Mouse (Mus musculus) forebrain, embryonic 14.5 days (tissue): Measurements from ENCODE around the gene Stk32b. TPM values are rescaled to one million over a fixed set of nuclear protein-coding genes. Genes with fewer than 3 reads are reported as not detected.

Experiments used
- ATAC-seq: fragments of 200-750 bp; cut with Nextera tagmentation; 2 replicates; pipeline ENCODE4 v1.8.0; 2017; ENCODE audit warnings: mild to moderate bottlenecking, moderate library complexity
- DNase-seq: peaks from one replicate; pipeline ENCODE4 v3.0.0-alpha.2; 2015; ENCODE audit warnings: low spot score
- H3K27ac ChIP-seq: fragments of 300-500 bp; sonication (generic); 2 replicates; pipeline ENCODE4 v1.5.1; 2014; ENCODE audit warnings: low read depth, mild to moderate bottlenecking, control low read depth, low read length, moderate library complexity
- H3K27me3 ChIP-seq: fragments of 300-500 bp; sonication (generic); replicated peaks from 2 replicates; pipeline ENCODE4 v1.6.1; 2014; ENCODE audit warnings: low read length, control low read depth, mixed read lengths; ENCODE audit not compliant: control insufficient read depth, insufficient read depth
- H3K36me3 ChIP-seq: fragments of 300-500 bp; sonication (generic); 2 replicates; pipeline ENCODE4 v1.6.1; 2014; ENCODE audit warnings: low read length, control low read depth; ENCODE audit not compliant: control insufficient read depth, insufficient read depth
- H3K4me1 ChIP-seq: fragments of 300-500 bp; sonication (generic); 2 replicates; pipeline ENCODE4 v1.6.1; 2014; ENCODE audit warnings: antibody characterized with exemption, low read length, control low read depth; ENCODE audit not compliant: control insufficient read depth, insufficient read depth
- H3K4me2 ChIP-seq: fragments of 300-500 bp; sonication (generic); 2 replicates; pipeline ENCODE4 v1.6.1; 2014; ENCODE audit warnings: mild to moderate bottlenecking, control low read depth, low read length
- H3K4me3 ChIP-seq: fragments of 300-500 bp; sonication (generic); 2 replicates; pipeline ENCODE4 v1.5.1; 2014; ENCODE audit warnings: low read depth, low read length, control low read depth
- H3K9ac ChIP-seq: fragments of 300-500 bp; sonication (generic); 2 replicates; pipeline ENCODE4 v1.6.1; 2014; ENCODE audit warnings: mild to moderate bottlenecking, low read length, control low read depth, moderate library complexity
- H3K9me3 ChIP-seq: fragments of 300-500 bp; sonication (generic); replicated peaks from 2 replicates; pipeline ENCODE4 v1.6.1; 2016; ENCODE audit warnings: low read length, control low read depth, mixed read lengths; ENCODE audit not compliant: control insufficient read depth
- WGBS: fragments of 180-500 bp; shearing (Covaris S2); extraction: QIAGEN DNeasy Blood & Tissue Kit; methylation state at CpG from one replicate; pipeline ENCODE4 v1.1.7; 2014; 5-methylcytosine and 5-hydroxymethylcytosine counted together
- polyA plus RNA-seq: library from polyadenylated mRNA; unstranded; fragments of >200 nt; fragmentation: Nextera tagmentation; extraction: Ambion mirVana; gene quantifications from 2 replicates; pipeline ENCODE4 v1.2.1, GENCODE M21; 2014

Gene Stk32b
- polyA plus RNA-seq, 1 experiment from 2014 or later, result 22.5 TPM

- ATAC-seq, result no peak
- H3K4me3 ChIP-seq, result no peak overlapping the region
Observed at GRCm38 (mm10) chr5:37457831-37458230, 259.1 kb downstream of the Stk32b start.

DNA sequence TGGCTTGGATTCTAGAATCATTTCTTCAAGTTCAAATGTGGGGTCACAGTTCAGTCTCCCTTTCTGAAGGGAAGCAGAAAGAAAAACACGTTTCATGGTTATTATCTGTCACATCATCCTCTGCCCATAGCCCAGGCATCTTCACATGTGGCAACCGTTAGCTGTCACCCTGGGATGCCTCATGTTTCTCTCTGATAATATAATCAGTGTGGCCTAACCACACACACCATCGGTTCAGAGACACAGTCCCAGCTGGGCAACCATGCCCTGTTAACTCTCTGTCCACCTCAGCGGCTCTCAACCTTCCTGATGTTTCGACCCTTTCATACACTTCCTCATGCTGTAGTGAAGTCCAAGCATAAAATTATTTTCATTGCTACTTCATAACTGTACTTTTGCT lies 259.8 kb downstream of the Stk32b start:
- H3K9me3 ChIP-seq, result no peaks in the 10 kb centered on the region
- 87% methylated on average over 5 of the region's 5 CpGs for WGBS
- no peak overlapping the region for H3K9ac ChIP-seq
- H3K27ac ChIP-seq, result no peak overlapping the region
- no peaks in the 10 kb centered on the region for H3K27me3 ChIP-seq
- no peak for ATAC-seq
- H3K4me1 ChIP-seq, result no peaks in the 10 kb centered on the region
- no peak overlapping the region for H3K4me3 ChIP-seq
- no peaks in the 10 kb centered on the region for H3K36me3 ChIP-seq
- H3K4me2 ChIP-seq, result no peak overlapping the region
- no peak for DNase-seq

More at GRCm38 (mm10) chr5:37457831-37458230, 259.1 kb downstream of the Stk32b start:
- Histone ChIP-seq H3K27ac (no peak overlapping the region), H3K4me1 (no peaks in the 10 kb centered on the region), H3K36me3 (no peaks in the 10 kb centered on the region), H3K9ac (no peak overlapping the region), H3K9me3 (no peaks in the 10 kb centered on the region), H3K27me3 (no peaks in the 10 kb centered on the region), H3K4me2 (no peak overlapping the region)
- no peak for DNase-seq
- WGBS, result 86% methylated on average over 2 of the region's 2 CpGs

DNA sequence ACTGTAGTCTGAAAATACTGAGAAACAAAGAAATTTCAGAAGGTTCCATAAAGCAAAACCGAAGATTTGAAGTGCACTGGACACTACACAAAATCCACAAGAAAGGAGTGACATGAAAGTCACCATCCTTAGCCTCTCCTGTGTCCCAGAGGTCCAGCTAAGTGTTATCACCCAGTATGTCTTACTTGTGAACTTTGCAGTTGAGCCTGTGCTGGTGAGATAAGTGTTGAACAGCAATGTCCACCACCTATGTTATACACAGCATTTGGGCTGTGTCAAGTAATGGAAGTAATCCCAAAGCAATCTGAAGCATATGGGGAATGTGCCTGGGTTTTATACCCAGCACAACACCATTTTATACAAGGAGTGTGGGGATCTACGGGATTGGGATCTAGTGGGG lies 260.4 kb downstream of the Stk32b start:
- Histone ChIP-seq H3K4me3 (no peak overlapping the region), H3K9ac (no peak overlapping the region), H3K4me2 (no peak overlapping the region), H3K27me3 (no peaks in the 10 kb centered on the region), H3K27ac (no peak overlapping the region), H3K9me3 (no peaks in the 10 kb centered on the region), H3K4me1 (no peaks in the 10 kb centered on the region), H3K36me3 (no peaks in the 10 kb centered on the region)
- DNase-seq (no peak), ATAC-seq (no peak)
- WGBS, result 71% methylated on average over 2 of the region's 2 CpGs

DNA sequence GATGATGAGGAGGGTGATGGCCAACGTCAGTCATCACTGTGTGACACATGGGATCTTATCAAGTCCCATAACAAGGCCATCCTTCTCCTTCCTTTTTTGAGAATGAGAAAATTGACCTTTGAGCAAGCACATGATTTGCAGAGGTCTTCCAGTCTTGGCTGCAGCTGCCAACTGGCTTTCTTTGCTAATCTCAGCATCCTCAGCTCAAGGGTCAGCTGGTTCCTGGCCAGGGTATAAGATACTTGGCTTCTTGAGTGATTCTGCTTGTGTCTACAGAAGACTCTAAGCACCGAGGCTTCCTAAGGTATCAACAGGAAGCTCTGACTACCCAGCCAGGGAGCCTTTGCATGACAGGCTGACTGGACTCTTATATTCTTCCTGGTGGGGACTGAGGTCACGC lies 269.4 kb downstream of the Stk32b start:
- no peak for ATAC-seq
- Histone ChIP-seq H3K4me1 (no peaks in the 10 kb centered on the region), H3K9me3 (no peaks in the 10 kb centered on the region), H3K9ac (no peak overlapping the region), H3K27me3 (no peaks in the 10 kb centered on the region), H3K4me2 (no peak overlapping the region), H3K27ac (no peak overlapping the region), H3K4me3 (no peak overlapping the region), H3K36me3 (no peaks in the 10 kb centered on the region)
- no peak for DNase-seq
- 87% methylated on average over 3 of the region's 3 CpGs for WGBS

DNA sequence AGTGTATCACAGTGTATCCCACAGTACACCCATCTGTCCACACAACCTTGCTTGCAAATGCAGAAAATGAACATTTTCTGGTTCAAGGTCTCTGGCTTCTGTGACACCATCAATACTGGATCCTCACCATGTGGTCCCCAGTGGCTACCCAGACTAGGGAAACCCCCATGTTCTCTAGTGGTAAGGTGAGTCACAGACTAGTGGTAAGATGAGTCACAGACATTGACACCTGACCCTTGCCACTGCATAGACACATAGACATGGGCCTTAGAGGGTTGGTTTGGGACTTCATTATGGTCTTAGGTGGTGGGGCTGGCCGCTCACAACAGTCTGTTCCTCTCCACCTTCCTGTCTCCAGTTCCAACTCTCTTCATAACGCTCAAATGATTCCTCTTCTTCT lies 274.2 kb downstream of the Stk32b start:
- Histone ChIP-seq H3K9ac (no peak overlapping the region), H3K36me3 (no peaks in the 10 kb centered on the region), H3K9me3 (no peaks in the 10 kb centered on the region), H3K4me1 (no peaks in the 10 kb centered on the region), H3K27me3 (no peaks in the 10 kb centered on the region), H3K4me3 (no peak overlapping the region), H3K4me2 (no peak overlapping the region), H3K27ac (no peak overlapping the region)
- 72% methylated on average over 2 of the region's 2 CpGs for WGBS
- ATAC-seq (no peak), DNase-seq (no peak)

DNA sequence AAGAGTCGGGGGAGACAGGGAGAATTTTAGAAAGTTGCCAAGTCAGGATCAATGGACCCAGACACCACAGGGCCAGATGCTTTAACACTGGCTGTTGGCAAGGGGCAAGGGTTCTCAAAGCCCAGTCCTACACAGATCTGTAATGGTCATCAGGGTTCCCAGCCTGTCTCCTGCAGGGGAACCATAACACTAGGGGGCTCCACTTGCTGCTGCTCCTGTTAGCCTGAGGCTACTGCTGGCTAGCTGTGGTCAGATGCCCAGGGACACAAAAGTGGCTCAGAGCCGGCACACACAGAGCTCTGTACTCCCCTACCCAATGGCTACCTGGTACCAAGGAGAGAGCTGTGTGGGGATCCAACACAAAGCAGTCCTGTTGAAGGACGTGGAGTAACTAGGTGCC lies 281.6 kb downstream of the Stk32b start:
- no peak overlapping the region for H3K27ac ChIP-seq
- no peaks in the 10 kb centered on the region for H3K36me3 ChIP-seq
- H3K9ac ChIP-seq, result no peak overlapping the region
- WGBS, result 72% methylated on average over 3 of the region's 3 CpGs
- H3K4me1 ChIP-seq, result no peaks in the 10 kb centered on the region
- H3K9me3 ChIP-seq, result no peaks in the 10 kb centered on the region
- no peak for DNase-seq
- H3K4me2 ChIP-seq, result no peak overlapping the region
- no peak for ATAC-seq
- no peak overlapping the region for H3K4me3 ChIP-seq
- H3K27me3 ChIP-seq, result no peaks in the 10 kb centered on the region

GRCm38 (mm10) chr5:37427210-37427609 lies 289.8 kb downstream of the Stk32b start:
- Histone ChIP-seq H3K4me1 (no peaks in the 10 kb centered on the region), H3K27me3 (no peaks in the 10 kb centered on the region)

GRCm38 (mm10) chr5:37419028-37419427 lies 297.9 kb downstream of the Stk32b start:
- H3K27ac ChIP-seq, result no peak overlapping the region
- 91% methylated on average over 6 of the region's 6 CpGs for WGBS
- no peak for DNase-seq
- H3K9ac ChIP-seq, result no peak overlapping the region
- H3K4me2 ChIP-seq, result no peak overlapping the region
- no peaks in the 10 kb centered on the region for H3K27me3 ChIP-seq
- no peaks in the 10 kb centered on the region for H3K9me3 ChIP-seq
- H3K36me3 ChIP-seq, result peaks cover 4% of the 10 kb centered on the region; the same call in 1 of the 2 replicates
- H3K4me1 ChIP-seq, result no peaks in the 10 kb centered on the region
- no peak overlapping the region for H3K4me3 ChIP-seq
- ATAC-seq, result no peak

More at GRCm38 (mm10) chr5:37427210-37427609, 289.8 kb downstream of the Stk32b start:
- ATAC-seq, result no peak
- peaks cover 9% of the 10 kb centered on the region; the same call in 1 of the 2 replicates for H3K36me3 ChIP-seq
- no peak overlapping the region for H3K27ac ChIP-seq
- DNase-seq, result no peak
- no peak overlapping the region for H3K4me3 ChIP-seq
- no peak overlapping the region for H3K9ac ChIP-seq
- H3K4me2 ChIP-seq, result no peak overlapping the region
- H3K9me3 ChIP-seq, result no peaks in the 10 kb centered on the region
